Mouse (Mus musculus) CH12.LX (cell line): ENCODE data around the gene Alkbh4. TPM values are rescaled to one million over a fixed set of nuclear protein-coding genes. Genes with fewer than 3 reads are reported as not detected.

Source experiments
- DNase-seq: peaks from one replicate; pipeline ENCODE4 v3.0.0-alpha.2; 2013; ENCODE audit errors: extremely low read depth
- H3K27ac ChIP-seq: 2 replicates; pipeline ENCODE4 v1.5.1; 2012; ENCODE audit warnings: low read depth, mild to moderate bottlenecking, control low read depth, moderate library complexity; ENCODE audit not compliant: insufficient read depth
- H3K27me3 ChIP-seq: replicated peaks from 2 replicates; pipeline ENCODE3; 2012; ENCODE audit warnings: inconsistent platforms
- H3K36me3 ChIP-seq, 2 experiments: replicated peaks in 1 of 2; 2 replicates each; pipeline versions ENCODE3 to v1.6.1; 2012; ENCODE audit warnings: inconsistent platforms in 1 of 2, low read length in 1 of 2, mild to moderate bottlenecking in 1 of 2, mixed read lengths in 1 of 2, moderate library complexity in 1 of 2; ENCODE audit not compliant: control insufficient read depth in 1 of 2, insufficient read depth in 1 of 2
- H3K4me1 ChIP-seq, 2 experiments: 2 replicates each; pipeline ENCODE4 v1.6.1; 2012; ENCODE audit warnings: inconsistent platforms in 1 of 2, moderate library complexity in 1 of 2; ENCODE audit not compliant: insufficient read depth in 2 of 2, control insufficient read depth in 1 of 2
- H3K4me2 ChIP-seq: 2 replicates; pipeline ENCODE4 v1.6.1; 2012; ENCODE audit warnings: low read depth, mild to moderate bottlenecking, control low read depth; ENCODE audit not compliant: poor library complexity, insufficient read depth, severe bottlenecking
- H3K4me3 ChIP-seq, 3 experiments: fragments of 150-350 bp in 1 of 3; sonication (generic) in 1 of 3; replicated peaks in 1 of 3; 2 replicates each; pipeline versions ENCODE3 to v1.5.1; 2011 to 2012; ENCODE audit warnings: low read depth in 2 of 3, low read length in 2 of 3, mild to moderate bottlenecking in 2 of 3, moderate library complexity in 2 of 3, control low read depth in 1 of 3, improper control_type of control experiment in 1 of 3, inconsistent platforms in 1 of 3, mixed read lengths in 1 of 3; ENCODE audit not compliant: poor library complexity in 1 of 3
- H3K79me2 ChIP-seq: replicated peaks from 2 replicates; pipeline ENCODE4 v1.6.1; 2012; ENCODE audit warnings: mild to moderate bottlenecking, moderate library complexity; ENCODE audit not compliant: control insufficient read depth, poor library complexity, insufficient read depth, severe bottlenecking; ENCODE audit errors: extremely low read depth
- H3K9ac ChIP-seq: 2 replicates; pipeline ENCODE4 v1.6.1; 2012; ENCODE audit warnings: low read depth, mild to moderate bottlenecking, control low read depth, moderate library complexity; ENCODE audit not compliant: insufficient read depth
- H3K9me3 ChIP-seq: replicated peaks from 2 replicates; pipeline ENCODE3; 2012; ENCODE audit warnings: low read length, inconsistent platforms, mixed read lengths
- BHLHE40 ChIP-seq: IDR thresholded peaks from 2 replicates; pipeline ENCODE4 v1.6.1; 2011; ENCODE audit warnings: mild to moderate bottlenecking, low read depth, low read length, improper control_type of control experiment
- CHD1 ChIP-seq: IDR thresholded peaks from 2 replicates; pipeline ENCODE4 v1.6.1; 2012; ENCODE audit warnings: low read depth, low read length, improper control_type of control experiment, inconsistent platforms
- CTCF ChIP-seq, 2 experiments: IDR thresholded peaks in 1 of 2; conservative IDR thresholded peaks in 1 of 2; 2 replicates each; pipeline ENCODE4 v1.5.1; 2011 to 2012; ENCODE audit warnings: low read depth in 2 of 2, low read length in 2 of 2, improper control_type of control experiment in 1 of 2, inconsistent platforms in 1 of 2, mild to moderate bottlenecking in 1 of 2, moderate library complexity in 1 of 2
- ELF1 ChIP-seq: IDR thresholded peaks from 2 replicates; pipeline ENCODE4 v1.6.1; 2014; ENCODE audit warnings: low read depth, mild to moderate bottlenecking, inconsistent platforms, low read length, improper control_type of control experiment
- ETS1 ChIP-seq: conservative IDR thresholded peaks from 2 replicates; pipeline ENCODE4 v1.6.1; 2012; ENCODE audit warnings: low read depth, mild to moderate bottlenecking, inconsistent platforms, low read length, improper control_type of control experiment, moderate library complexity
- HCFC1 ChIP-seq: IDR thresholded peaks from 2 replicates; pipeline ENCODE4 v1.6.1; 2012; ENCODE audit warnings: low read depth, mild to moderate bottlenecking, inconsistent platforms, low read length, improper control_type of control experiment
- MAX ChIP-seq: IDR thresholded peaks from 2 replicates; pipeline ENCODE4 v1.6.1; 2011; ENCODE audit warnings: low read length, improper control_type of control experiment
- MAZ ChIP-seq: IDR thresholded peaks from 2 replicates; pipeline ENCODE4 v1.6.1; 2012; ENCODE audit warnings: low read depth, mild to moderate bottlenecking, inconsistent platforms, low read length, improper control_type of control experiment, moderate library complexity
- MEF2A ChIP-seq: IDR thresholded peaks from 2 replicates; pipeline ENCODE4 v1.6.1; 2014; ENCODE audit warnings: low read depth, mild to moderate bottlenecking, inconsistent platforms, low read length, improper control_type of control experiment, borderline replicate concordance
- MXI1 ChIP-seq: IDR thresholded peaks from 2 replicates; pipeline ENCODE4 v1.6.1; 2011; ENCODE audit warnings: mild to moderate bottlenecking, low read depth, low read length, improper control_type of control experiment
- MYC ChIP-seq: IDR thresholded peaks from 2 replicates; pipeline ENCODE4 v1.6.1; 2011; ENCODE audit warnings: low read depth, mild to moderate bottlenecking, improper control_type of control experiment, low read length
- NELFE ChIP-seq: IDR thresholded peaks from 2 replicates; pipeline ENCODE4 v1.6.1; 2011; ENCODE audit warnings: low read depth, low read length, improper control_type of control experiment
- NRF1 ChIP-seq: IDR thresholded peaks from 2 replicates; pipeline ENCODE4 v1.6.1; 2014; ENCODE audit warnings: low read depth, mild to moderate bottlenecking, inconsistent platforms, low read length, improper control_type of control experiment, moderate library complexity
- POLR2A ChIP-seq: IDR thresholded peaks from 2 replicates; pipeline ENCODE4 v1.6.1; 2011; ENCODE audit warnings: low read depth, mild to moderate bottlenecking, improper control_type of control experiment, low read length
- POLR2AphosphoS2 ChIP-seq: IDR thresholded peaks from 2 replicates; pipeline ENCODE4 v1.6.1; 2011; ENCODE audit warnings: low read depth, low read length, improper control_type of control experiment
- RAD21 ChIP-seq: IDR thresholded peaks from 2 replicates; pipeline ENCODE4 v1.6.1; 2011; ENCODE audit warnings: low read depth, mild to moderate bottlenecking, low read length, improper control_type of control experiment, moderate library complexity
- RCOR1 ChIP-seq: conservative IDR thresholded peaks from 2 replicates; pipeline ENCODE4 v1.6.1; 2012; ENCODE audit warnings: low read depth, mild to moderate bottlenecking, inconsistent platforms, low read length, improper control_type of control experiment
- SIN3A ChIP-seq: IDR thresholded peaks from 2 replicates; pipeline ENCODE4 v1.6.1; 2012; ENCODE audit warnings: low read length, improper control_type of control experiment, inconsistent platforms
- SMC3 ChIP-seq: IDR thresholded peaks from 2 replicates; pipeline ENCODE4 v1.6.1; 2011; ENCODE audit warnings: low read depth, low read length, improper control_type of control experiment
- UBTF ChIP-seq: IDR thresholded peaks from 2 replicates; pipeline ENCODE4 v1.6.1; 2012; ENCODE audit warnings: low read depth, mild to moderate bottlenecking, inconsistent platforms, low read length, improper control_type of control experiment, moderate library complexity
- ZMIZ1 ChIP-seq: IDR thresholded peaks from 2 replicates; pipeline ENCODE4 v1.6.1; 2012; ENCODE audit warnings: low read depth, mild to moderate bottlenecking, inconsistent platforms, low read length, improper control_type of control experiment
- ZNF384 ChIP-seq: IDR thresholded peaks from 2 replicates; pipeline ENCODE4 v1.6.1; 2012; ENCODE audit warnings: low read depth, low read length, improper control_type of control experiment, inconsistent platforms
- dilution Hi-C: fragments of 300-500 bp; cut with MboI; formaldehyde crosslinking; loops from 2 replicates; pipeline ENCODE4 v1.14.3; 2020; ENCODE audit warnings: low sequenced_read_pairs; ENCODE audit not compliant: extremely low pct_unique_long_range_greater_than_20kb, extremely low pct_ligation_motif_present
- in situ Hi-C: fragments of 300-500 bp; cut with MboI; formaldehyde crosslinking; loops from 3 replicates; pipeline ENCODE4 v1.14.3; 2019; ENCODE audit warnings: low sequenced_read_pairs, low pct_ligation_motif_present, low pct_unique_long_range_greater_than_20kb, mixed read lengths
- polyA plus RNA-seq: library from polyadenylated mRNA; unstranded; fragments of >175 nt; gene quantifications from 2 replicates; pipeline ENCODE4 v1.2.1, GENCODE M21; 2012; ENCODE audit warnings: low read depth; ENCODE audit not compliant: insufficient read length
- total RNA-seq, 2 experiments: library from RNA; depleted of rRNA; stranded (reverse); fragments of 300-350 nt in 1 of 2; fragments of >200 nt in 1 of 2; gene quantifications; 2 replicates each; pipeline ENCODE4 v1.2.3; 2012 to 2014

Alkbh4 gene
- total and polyA plus RNA-seq, 3 experiments = 12.2 to 15.9 (median 12.9) TPM

- Histone ChIP-seq H3K27me3 (no peaks in the 10 kb centered on the region), H3K9me3 (peaks cover 7% of the 10 kb centered on the region), H3K4me3 (no peak overlapping the region), H3K27ac (no peak overlapping the region), H3K36me3 (peaks cover 27 to 43% of the 10 kb centered on the region in 2 experiments), H3K9ac (no peak overlapping the region), H3K4me2 (no peak overlapping the region), H3K79me2 (no peaks in the 10 kb centered on the region), H3K4me1 (peaks cover 0 to 17% of the 10 kb centered on the region in 2 experiments; a peak in 2 of 4 replicates)
- dilution Hi-C loops (no loop called here), in situ Hi-C loops (no loop called here)
- TF ChIP-seq MEF2A (no peak), ETS1 (no peak), SMC3 (peak; percentile 22), CTCF (conservative IDR thresholded peaks at IDR 0.05 in 1 of 2, IDR thresholded peaks at IDR 0.05 in 1 of 2; ENCODE audit: low read depth in 2 of 2, low read length in 2 of 2) (peak; percentile 13 to 44; a peak in 2 of 4 replicates), POLR2A (no peak), RAD21 (peak; percentile 10)
- no peak for DNase-seq
Observed at GRCm38 (mm10) chr5:136143161-136143755, 7.3 kb downstream of the Alkbh4 start.

DNA sequence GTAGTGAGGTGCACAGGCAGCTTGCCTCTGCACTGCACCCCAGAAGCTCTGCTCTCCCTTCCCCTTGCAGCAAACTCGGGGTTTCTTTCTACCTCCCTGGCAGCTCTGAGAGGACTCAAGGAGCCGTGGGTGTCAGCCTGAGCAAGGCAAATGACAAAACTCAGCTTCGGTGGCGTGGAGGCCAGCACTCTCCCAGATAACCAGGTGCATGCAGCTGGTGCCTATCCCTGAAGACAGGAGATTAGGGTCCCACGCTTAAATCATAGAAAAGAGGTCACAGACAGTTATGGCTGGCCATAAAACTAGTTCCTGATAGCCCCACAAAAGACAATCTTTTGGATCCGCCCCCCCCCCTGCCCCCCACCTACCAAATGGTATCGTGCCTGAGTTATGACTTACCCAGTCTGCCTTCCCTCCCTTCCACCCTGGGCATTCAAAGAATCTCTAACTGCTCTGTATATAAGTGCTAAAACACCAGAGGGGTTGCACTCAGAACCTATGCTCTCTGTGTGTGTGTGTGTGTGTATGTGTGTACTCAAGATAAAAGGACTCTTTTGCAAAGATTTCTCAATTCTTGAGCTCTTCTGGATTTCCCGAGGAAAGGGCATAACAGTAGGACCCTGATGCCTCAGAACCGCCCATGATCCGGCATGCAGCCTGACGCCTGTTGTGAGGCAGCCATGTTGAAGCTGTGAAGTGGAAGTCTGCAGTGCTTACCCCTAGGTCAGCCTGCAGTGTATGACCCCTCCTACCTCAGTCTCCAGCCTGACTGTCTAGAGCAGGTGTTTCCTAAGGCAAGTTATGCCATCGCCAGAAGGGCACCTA, 8.9 kb downstream of the Alkbh4 start:
- H3K27ac ChIP-seq = no peak overlapping the region
- no peak for DNase-seq

GRCm38 (mm10) chr5:136146936-136147335, 11.0 kb downstream of the Alkbh4 start:
- Histone ChIP-seq H3K4me1 (peaks cover 6 to 38% of the 10 kb centered on the region in 2 experiments; a peak in 3 of 4 replicates), H3K27me3 (no peaks in the 10 kb centered on the region), H3K4me2 (no peak overlapping the region)
- dilution Hi-C loops = no loop called here
- TF ChIP-seq SIN3A = no peak
- no peak for TF ChIP-seq ZMIZ1
- no peak for TF ChIP-seq RCOR1
- no peak for TF ChIP-seq MAZ
- no peak for TF ChIP-seq POLR2A
- TF ChIP-seq HCFC1 = no peak
- TF ChIP-seq POLR2AphosphoS2 = no peak
- TF ChIP-seq MAX = no peak
- TF ChIP-seq, all 38 proteins: peak for 0
- peaks cover 2 to 11% of the 10 kb centered on the region in 2 experiments for H3K36me3 ChIP-seq
- H3K27ac ChIP-seq = no peak overlapping the region
- H3K9ac ChIP-seq = no peak overlapping the region
- no peak for DNase-seq
- no peak overlapping the region for H3K4me3 ChIP-seq
- H3K79me2 ChIP-seq = no peaks in the 10 kb centered on the region
- peaks cover 7% of the 10 kb centered on the region for H3K9me3 ChIP-seq
- in situ Hi-C loops = no loop called here

More for the DNA sequence above, 8.9 kb downstream of the Alkbh4 start:
- dilution Hi-C loops = no loop called here
- Histone ChIP-seq H3K36me3 (peaks cover 20 to 27% of the 10 kb centered on the region in 2 experiments), H3K4me1 (peaks cover 6 to 32% of the 10 kb centered on the region in 2 experiments; a peak in 3 of 4 replicates), H3K79me2 (no peaks in the 10 kb centered on the region), H3K9ac (no peak overlapping the region), H3K9me3 (peaks cover 7% of the 10 kb centered on the region), H3K27me3 (no peaks in the 10 kb centered on the region), H3K4me2 (no peak overlapping the region), H3K4me3 (no peak overlapping the region)
- TF ChIP-seq BHLHE40 (no peak), RAD21 (no peak), NRF1 (no peak), UBTF (no peak), CHD1 (no peak), ZNF384 (no peak), POLR2A (no peak), SMC3 (no peak), ELF1 (no peak), MXI1 (no peak), MYC (no peak), NELFE (no peak)
- in situ Hi-C loops = no loop called here
